Mouse (Mus musculus) adrenal gland, postnatal 10 days (tissue): ENCODE measurements around the gene Palld. TPM values are rescaled to one million over a fixed set of nuclear protein-coding genes. Genes with fewer than 3 reads are reported as not detected.

Experiments used
- total RNA-seq, 2 experiments: library from RNA; stranded (reverse); gene quantifications; 2 replicates each; pipeline ENCODE4 v1.2.3; 2021

The Palld gene
- total RNA-seq, 2 experiments from 2014 or later: 32.3 to 37.3 TPM

Other genes starting within 250 kb of the Palld start
- gene Ddx60, start 25.4 kb upstream of the Palld start, total RNA-seq: 1 to 10 TPM; 2.3 to 6.5 TPM
- gene Anxa10, start 220.5 kb upstream of the Palld start, total RNA-seq: not detected